Mouse (Mus musculus) thymus, postnatal 10 days (tissue): ENCODE data around the gene R3hdm4.

ENCODE experiments used
- DNase-seq, 2 experiments: peaks; one replicate each; pipeline ENCODE4 v3.0.0; 2021; ENCODE audit warnings: low spot score in 2 of 2

Gene R3hdm4

DNA sequence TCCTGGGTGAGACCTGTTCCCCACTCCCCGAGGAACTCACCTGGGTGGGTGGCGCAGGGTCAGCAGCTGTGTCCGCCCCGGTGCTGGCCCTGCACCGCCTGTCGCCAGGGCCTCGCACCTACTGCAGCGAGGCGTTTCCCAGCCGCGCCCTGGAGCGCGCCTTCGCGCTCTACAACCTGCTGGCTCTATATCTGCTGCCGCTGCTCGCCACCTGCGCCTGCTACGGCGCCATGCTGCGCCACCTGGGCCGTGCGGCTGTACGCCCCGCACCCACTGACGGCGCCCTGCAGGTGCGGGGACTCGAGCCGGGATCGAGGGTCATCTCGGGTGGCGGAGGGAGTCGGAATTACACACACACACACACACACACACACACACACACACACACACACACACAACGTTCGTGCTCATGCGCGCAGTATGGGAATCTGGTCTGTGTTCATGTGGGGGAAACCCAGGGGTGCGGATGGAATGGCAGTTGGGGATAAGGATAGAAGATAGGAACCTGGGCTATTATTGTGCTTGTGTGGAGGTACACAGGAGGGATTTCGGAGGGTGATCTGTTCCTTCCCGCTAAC lies at the start of gene R3hdm4:
TSS of gene R3hdm4 (minus strand) at position 251 of the 578 bp plus-strand sequence.
- DNase-seq: no peak

DNA sequence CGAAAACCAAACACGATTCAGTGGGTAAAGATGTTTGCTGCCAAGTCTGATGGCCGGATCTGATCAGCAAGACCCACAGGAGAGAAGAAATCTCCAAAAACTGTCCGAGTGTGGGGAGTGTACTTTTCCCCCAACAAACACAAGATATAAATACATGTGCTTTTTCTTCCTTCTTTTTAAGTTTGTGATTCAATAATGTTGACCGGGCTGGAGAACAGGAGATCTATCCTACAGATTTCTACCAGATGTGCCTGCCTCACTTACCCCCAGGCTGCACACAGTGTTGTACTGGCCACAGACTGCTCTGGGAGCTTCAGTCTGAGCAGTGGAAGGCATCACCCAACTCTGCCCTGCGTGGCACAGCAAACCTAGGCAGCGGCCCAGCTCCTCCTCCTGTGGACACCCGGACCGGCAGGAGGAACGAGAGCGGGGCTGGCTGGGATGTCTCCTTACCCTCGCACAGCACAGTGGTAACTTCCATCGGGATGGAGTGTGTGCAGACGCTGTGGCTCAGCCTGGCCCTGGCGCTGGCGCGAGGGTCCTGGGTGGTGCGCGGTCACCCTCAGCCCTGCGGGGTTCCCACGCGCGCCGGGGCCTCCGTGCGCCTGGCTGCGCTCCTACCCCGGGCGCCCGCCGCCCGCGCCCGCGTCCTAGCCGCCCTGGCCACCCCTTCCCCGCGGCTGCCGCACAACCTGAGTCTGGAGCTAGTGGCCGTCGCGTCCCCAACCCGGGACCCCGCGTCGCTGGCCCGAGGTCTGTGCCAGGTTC lies 49.6 kb upstream of the R3hdm4 start, which contains the start of gene Grin3b:
TSS of gene Grin3b (plus strand) at position 301 of the 768 bp plus-strand sequence.
- no peak for DNase-seq

GRCm38 (mm10) chr10:79969124-79969568 lies 48.1 kb upstream of the R3hdm4 start:
- DNase-seq: no peak

- DNase-seq: no peak
Measured at GRCm38 (mm10) chr10:79968181-79968580, 47.2 kb upstream of the R3hdm4 start.

GRCm38 (mm10) chr10:79966886-79967400 lies 45.9 kb upstream of the R3hdm4 start:
- DNase-seq: no peak

DNA sequence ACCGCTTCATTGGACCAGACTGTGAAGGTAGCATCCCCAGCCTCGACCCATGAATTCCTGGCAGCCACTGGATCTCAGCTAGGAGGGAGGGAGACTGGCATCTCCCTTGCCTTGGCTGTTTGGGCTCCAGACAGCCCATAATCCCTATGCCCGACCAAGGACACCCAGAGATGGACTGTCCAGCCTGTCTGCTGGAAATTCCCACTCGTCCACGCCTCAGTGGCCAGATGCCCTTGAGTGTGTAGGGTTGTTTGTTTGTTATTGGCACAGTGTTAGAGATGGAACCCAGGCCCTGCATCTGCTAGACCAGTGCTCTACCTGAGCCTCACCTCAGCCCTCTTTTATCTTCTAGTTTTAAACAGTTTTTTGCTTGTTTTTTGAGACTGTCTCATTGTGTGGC lies 44.3 kb upstream of the R3hdm4 start:
- no peak for DNase-seq

- no peak for DNase-seq
Measured at GRCm38 (mm10) chr10:79964727-79965126, 43.7 kb upstream of the R3hdm4 start.

- DNase-seq: no peak
Measured at GRCm38 (mm10) chr10:79960671-79961294, 39.8 kb upstream of the R3hdm4 start.

DNA sequence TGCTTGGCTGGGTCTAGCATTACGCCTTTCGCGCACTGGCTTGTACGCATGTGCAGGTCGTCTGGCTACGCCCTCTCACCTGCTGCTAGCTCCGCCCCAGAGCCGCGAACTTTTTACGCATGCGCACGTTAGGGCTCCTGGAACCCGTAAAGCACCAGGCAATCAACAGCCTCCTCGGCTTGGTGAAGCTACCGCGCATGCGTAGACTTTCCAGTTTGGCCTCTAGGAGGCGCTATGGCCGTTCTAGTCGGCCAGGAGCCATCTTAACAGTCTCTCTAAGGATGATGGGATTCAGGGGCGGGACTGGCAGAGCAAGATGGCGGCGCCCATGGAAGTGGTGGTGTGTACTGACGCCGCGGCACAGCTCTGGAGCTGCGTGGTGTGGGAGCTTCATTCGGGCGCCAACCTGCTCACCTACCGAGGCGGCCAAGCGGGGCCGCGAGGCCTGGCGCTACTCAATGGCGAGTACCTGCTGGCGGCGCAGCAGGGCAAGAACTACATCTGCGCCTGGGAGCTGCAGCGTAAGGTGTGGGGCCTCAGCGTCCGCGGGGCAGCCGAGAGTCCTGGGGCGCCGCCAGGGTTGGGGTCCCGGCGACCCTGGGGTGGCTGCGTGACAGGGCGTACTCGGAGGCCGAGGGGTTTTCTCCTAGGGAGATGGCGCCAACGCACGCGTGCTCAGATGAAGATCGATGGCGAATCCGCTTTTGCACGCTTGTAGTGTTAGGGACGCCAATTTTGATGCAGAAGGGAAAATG lies 39.0 kb upstream of the R3hdm4 start, which contains the start of gene Wdr18:
TSS of gene Wdr18 (plus strand) at position 306 of the 755 bp plus-strand sequence.
- DNase-seq: peak; percentile 99 to 100

- peak in 1 of 2 experiments; percentile 28 for DNase-seq
Measured at GRCm38 (mm10) chr10:79959412-79959811, 38.4 kb upstream of the R3hdm4 start.

GRCm38 (mm10) chr10:79958140-79958816 lies 37.3 kb upstream of the R3hdm4 start:
- peak; percentile 65 to 83 for DNase-seq

DNA sequence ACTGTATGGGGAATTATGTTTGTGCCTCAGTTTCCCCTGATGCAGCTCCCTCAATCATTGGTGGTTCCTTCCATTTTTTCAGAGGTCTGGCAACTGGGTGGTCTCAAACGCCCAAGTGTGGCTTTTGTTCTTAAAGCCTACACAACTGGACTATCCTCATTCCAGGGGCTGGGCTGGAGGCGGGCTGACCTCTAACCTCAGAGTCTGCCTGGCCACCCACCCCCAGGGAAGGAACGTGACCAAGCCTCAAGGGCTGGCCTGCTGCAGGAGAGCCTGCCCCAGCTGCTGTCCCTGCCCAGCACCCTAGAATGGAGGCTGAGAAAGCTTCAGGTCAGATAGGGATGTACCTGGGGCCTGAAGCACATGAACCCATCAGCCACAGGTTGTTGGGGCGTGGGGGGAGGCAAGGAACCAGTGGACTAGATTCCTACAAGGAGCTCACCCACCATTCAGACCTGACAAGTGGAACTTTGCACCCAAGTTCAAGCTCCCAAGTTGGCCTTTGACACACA lies 35.7 kb upstream of the R3hdm4 start:
- DNase-seq: no peak

DNA sequence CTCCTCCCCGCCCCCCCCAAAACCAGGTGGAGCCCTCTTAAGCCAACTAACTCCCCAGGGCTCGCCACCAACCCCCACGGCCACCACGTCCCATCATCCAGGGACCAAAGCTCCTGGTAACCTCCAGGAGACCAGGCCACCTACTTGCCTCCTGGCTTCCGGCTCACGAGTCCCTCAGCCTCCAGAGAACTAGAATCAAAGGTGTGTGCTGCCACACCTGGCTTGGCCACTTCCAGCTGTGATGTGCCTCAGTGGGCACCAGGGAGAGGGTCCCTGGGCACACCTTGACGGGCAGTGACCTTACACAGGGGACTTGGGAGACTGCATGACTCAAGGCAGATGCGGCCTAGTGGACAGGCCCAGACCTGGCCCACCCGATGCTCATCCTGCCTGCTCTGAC lies 34.7 kb upstream of the R3hdm4 start:
- no peak for DNase-seq

GRCm38 (mm10) chr10:79953946-79954345 lies 32.9 kb upstream of the R3hdm4 start:
- peak in 1 of 2 experiments; percentile 61 for DNase-seq

DNA sequence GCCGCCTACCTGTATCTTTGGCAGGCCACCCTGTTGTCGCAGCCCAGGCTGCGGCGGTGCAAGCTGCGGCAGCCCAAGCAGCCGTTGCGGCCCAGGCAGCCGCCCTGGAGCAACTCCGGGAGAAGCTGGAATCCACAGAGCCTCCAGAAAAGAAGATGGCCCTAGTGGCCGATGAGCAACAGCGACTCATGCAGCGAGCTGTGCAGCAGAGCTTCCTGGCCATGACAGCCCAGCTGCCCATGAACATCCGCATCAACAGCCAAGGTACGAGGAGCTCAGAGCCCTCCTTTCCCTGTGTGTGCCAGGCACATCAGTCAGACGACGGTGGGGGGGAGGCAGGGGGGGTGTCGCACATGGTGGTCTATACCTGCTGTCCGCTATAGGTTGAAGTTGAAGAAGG lies 29.7 kb upstream of the R3hdm4 start:
- DNase-seq: no peak

DNA sequence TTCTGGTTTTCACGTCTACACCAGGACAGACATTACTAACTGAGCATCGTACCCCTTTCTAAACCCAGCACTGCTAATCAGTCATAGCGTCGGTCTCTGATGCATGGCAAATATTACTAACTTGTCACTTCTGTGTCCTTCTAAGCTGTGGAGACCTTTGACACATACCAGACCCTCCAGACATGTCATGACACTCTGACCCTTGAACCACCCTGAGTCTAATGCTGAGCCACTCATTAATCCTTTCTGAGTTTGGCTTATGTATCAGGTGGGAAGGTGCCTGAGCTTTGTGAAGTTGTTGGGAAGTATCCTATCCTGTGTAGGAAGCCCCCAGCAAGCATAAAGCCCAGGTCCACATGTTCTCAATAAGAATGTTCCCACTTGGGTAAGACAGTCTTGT lies 28.9 kb upstream of the R3hdm4 start:
- no peak for DNase-seq

DNA sequence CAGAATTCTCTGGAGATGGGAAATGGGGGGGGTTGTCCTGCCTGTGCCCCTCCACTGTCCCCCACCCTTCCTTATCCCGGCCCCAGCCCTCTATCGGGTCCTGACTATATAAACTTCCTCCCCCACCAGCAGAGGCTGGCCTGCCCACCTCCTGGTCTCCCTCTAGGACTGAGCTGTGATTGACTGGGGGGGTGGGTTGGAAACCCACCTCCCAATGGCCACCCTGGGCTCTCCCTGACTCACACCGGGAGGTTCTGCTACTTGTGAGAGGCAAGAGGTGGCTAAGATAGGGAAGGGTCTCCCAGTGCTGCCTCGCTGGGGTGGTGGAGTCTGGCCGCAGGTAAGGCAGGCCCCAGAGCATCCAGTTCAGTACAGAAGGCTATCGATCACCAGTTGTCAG lies 26.5 kb upstream of the R3hdm4 start:
- DNase-seq: no peak

DNA sequence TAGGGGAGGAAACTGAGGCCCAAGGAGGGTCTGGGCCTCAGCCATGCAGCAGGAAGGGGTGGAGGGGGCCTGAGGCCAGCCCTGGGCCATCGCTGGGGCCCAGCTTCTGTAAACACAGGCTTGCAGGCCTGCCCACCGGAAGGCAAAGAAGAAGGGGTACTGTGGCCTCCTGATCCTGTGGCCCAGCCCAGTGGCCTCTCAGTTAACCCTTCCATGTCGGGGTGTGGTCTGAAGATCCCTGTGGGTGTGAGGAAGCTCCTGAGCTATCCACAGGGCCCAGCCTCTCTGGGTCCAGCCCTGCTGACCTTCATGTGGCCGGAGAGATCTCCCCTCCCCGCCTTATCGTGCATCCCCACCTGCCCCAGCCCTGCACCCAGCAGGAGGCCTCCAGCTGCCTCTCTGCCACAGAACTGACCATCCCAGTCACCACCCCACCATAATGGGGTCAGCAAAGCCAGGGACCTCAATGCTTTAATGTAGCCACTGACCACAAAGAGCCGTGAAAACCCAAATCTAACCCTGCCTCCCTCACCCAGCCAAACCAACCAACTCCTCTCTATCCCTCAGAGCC lies 25.8 kb upstream of the R3hdm4 start:
- DNase-seq: no peak

- no peak for DNase-seq
Measured at GRCm38 (mm10) chr10:79945507-79946234, 24.7 kb upstream of the R3hdm4 start.

DNA sequence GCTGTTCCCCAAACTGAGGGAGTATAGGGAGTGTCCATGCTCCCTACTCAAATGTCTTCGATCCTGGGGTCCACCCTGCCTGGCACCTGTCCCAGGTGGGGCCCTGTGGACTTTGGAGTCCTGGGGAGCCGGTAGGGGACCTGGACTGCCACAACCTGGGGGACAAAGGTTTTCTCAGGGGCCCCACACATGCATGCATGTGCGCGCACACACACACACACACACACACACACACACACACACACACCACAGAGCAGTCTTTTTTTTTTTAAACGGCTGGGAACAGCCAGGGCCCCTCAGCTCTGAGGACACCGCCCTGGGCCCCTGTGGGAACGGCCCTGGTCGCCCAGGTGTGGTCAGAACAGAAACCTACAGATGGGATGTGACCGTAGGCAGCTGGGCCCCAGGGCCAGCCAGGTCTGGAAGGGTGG lies 22.5 kb upstream of the R3hdm4 start:
- DNase-seq: no peak
